In genomic region chr10:50886305-50886704, GRCm38 (mm10) we compare ENCODE assay signal across 44 mouse cellular contexts. TPM values are rescaled to one million over a fixed set of nuclear protein-coding genes. Genes with fewer than 3 reads are reported as not detected.
"Had no signal": no experiment of that assay in that cellular context is flagged by ENCODE, and none has a peak within 500 bp of the region (broad histone marks: within the 10 kb centered on the region; RNA-seq: fewer than 3 reads in every experiment).

No protein-coding gene starts in this region.

- H3K27ac ChIP-seq: heart, embryonic 10.5 days; heart, embryonic 13.5 days; heart, embryonic 15.5 days; hindbrain, embryonic 10.5 days; hindbrain, embryonic 13.5 days; hindbrain, embryonic 14.5 days; hindbrain, embryonic 15.5 days; intestine, embryonic 15.5 days; kidney, embryonic 15.5 days; kidney, postnatal 0 days; layer of hippocampus, adult 2 months; left cerebral cortex, adult 2 months had no signal

- H3K4me1 ChIP-seq: heart, embryonic 10.5 days; heart, embryonic 12.5 days; heart, embryonic 13.5 days; heart, embryonic 15.5 days; hindbrain, embryonic 10.5 days; hindbrain, embryonic 13.5 days; hindbrain, embryonic 15.5 days; intestine, embryonic 15.5 days had no signal

- H3K9me3 ChIP-seq: heart, embryonic 10.5 days; heart, embryonic 12.5 days; heart, embryonic 13.5 days; heart, embryonic 15.5 days; hindbrain, embryonic 10.5 days; hindbrain, embryonic 13.5 days; hindbrain, embryonic 15.5 days; intestine, embryonic 15.5 days; kidney, embryonic 15.5 days had no signal

- H3K4me2 ChIP-seq: heart, embryonic 11.5 days; heart, embryonic 12.5 days; heart, embryonic 13.5 days; heart, embryonic 15.5 days; hindbrain, embryonic 13.5 days; hindbrain, embryonic 14.5 days; hindbrain, embryonic 15.5 days; intestine, embryonic 15.5 days; kidney, embryonic 15.5 days had no signal

- H3K36me3 ChIP-seq: heart, embryonic 10.5 days; heart, embryonic 12.5 days; heart, embryonic 13.5 days; heart, embryonic 15.5 days; hindbrain, embryonic 10.5 days; hindbrain, embryonic 13.5 days; hindbrain, embryonic 15.5 days; intestine, embryonic 15.5 days; kidney, embryonic 15.5 days had no signal

- ATAC-seq: hindbrain, embryonic 16.5 days; inflammation-experienced regulatory T-cells, adult 6 months; intestine, embryonic 15.5 days; intestine, embryonic 16.5 days; intestine, postnatal 0 days had no signal

- DNase-seq: heart, postnatal 10 days; heart, postnatal 14 days; heart, postnatal 36 days; heart, postnatal 4 days; kidney, adult 11 months; kidney, adult 18-20 months; kidney, adult 2 months; kidney, adult 8-10 months; kidney, adult 9 months; kidney, postnatal 10 days; kidney, postnatal 14 days; kidney, postnatal 25 days; kidney, postnatal 36 days; kidney, postnatal 4 days; layer of hippocampus, adult 9-11 months; layer of hippocampus, postnatal 36 days had no signal

- H3K4me3 ChIP-seq: heart, embryonic 10.5 days; heart, embryonic 12.5 days; heart, embryonic 13.5 days; heart, embryonic 15.5 days; hindbrain, embryonic 10.5 days; hindbrain, embryonic 13.5 days; hindbrain, embryonic 15.5 days; intestine, embryonic 15.5 days; kidney, embryonic 15.5 days; layer of hippocampus, adult 2 months; left cerebral cortex, adult 2 months had no signal

- H3K9ac ChIP-seq: heart, embryonic 12.5 days; heart, embryonic 13.5 days; heart, embryonic 15.5 days; hindbrain, embryonic 13.5 days; hindbrain, embryonic 14.5 days; hindbrain, embryonic 15.5 days; intestine, embryonic 15.5 days; kidney, embryonic 15.5 days had no signal

RNA-seq across cellular contexts. Expression of gene Sim1, which starts 8.2 kb away (rescaled TPM):
- total RNA-seq: heart, postnatal 10 days; heart, postnatal 14 days; heart, postnatal 25 days; heart, postnatal 36 days; heart, postnatal 4 days; hematopoietic stem cell, adult 5-6 weeks; layer of hippocampus, adult 18-20 months; layer of hippocampus, adult 2 months; layer of hippocampus, adult 8-10 months; layer of hippocampus, postnatal 10 days; layer of hippocampus, postnatal 25 days; layer of hippocampus, postnatal 36 days had no signal
- polyA plus RNA-seq: heart, embryonic 12.5 days; heart, embryonic 13.5 days; heart, embryonic 14.5 days; heart, embryonic 15.5 days; heart, embryonic 16.5 days; heart, postnatal 0 days; inflammation-experienced regulatory T-cells, adult 6 months; intestine, embryonic 15.5 days; intestine, postnatal 0 days; large intestine, adult 2 months had no signal
